Mouse (Mus musculus) megakaryocyte, embryonic 14.5 days (primary cell): ENCODE data around the gene Fgfr2. TPM values are rescaled to one million over a fixed set of nuclear protein-coding genes. Genes with fewer than 3 reads are reported as not detected.

Source experiments
- H3K27me3 ChIP-seq: replicated peaks from 2 replicates; pipeline ENCODE3; 2012; ENCODE audit warnings: inconsistent platforms
- H3K36me3 ChIP-seq: replicated peaks from 2 replicates; pipeline ENCODE3; 2012; ENCODE audit warnings: low read length, inconsistent platforms, mixed read lengths
- H3K4me1 ChIP-seq: 2 replicates; pipeline ENCODE4 v1.6.1; 2012; ENCODE audit warnings: inconsistent platforms
- H3K4me3 ChIP-seq: replicated peaks from 2 replicates; pipeline ENCODE3; 2012; ENCODE audit warnings: moderate library complexity, mild to moderate bottlenecking, inconsistent platforms
- H3K9me3 ChIP-seq: 2 replicates; pipeline ENCODE4 v1.6.1; 2012; ENCODE audit warnings: inconsistent platforms
- FLI1 ChIP-seq: IDR thresholded peaks from 2 replicates; pipeline ENCODE4 v1.6.1; 2012; ENCODE audit warnings: low read length, inconsistent platforms, mixed read lengths
- GATA1 ChIP-seq: IDR thresholded peaks from 3 replicates; pipeline ENCODE4 v1.6.1; 2012; ENCODE audit warnings: mixed read lengths, low read length, inconsistent platforms, borderline replicate concordance
- polyA plus RNA-seq: library from polyadenylated mRNA; stranded (reverse); fragments of >175 nt; gene quantifications from 2 replicates; pipeline ENCODE4 v1.2.3, GENCODE M21; 2012; ENCODE audit warnings: low replicate concordance; ENCODE audit not compliant: insufficient read depth

Fgfr2 gene
- polyA plus RNA-seq, 1 experiment: 0.45 TPM

GRCm38 (mm10) chr7:131575246-131575645 is 1547.9 kb downstream of the Fgfr2 start:
- peaks cover 59% of the 10 kb centered on the region for H3K36me3 ChIP-seq

DNA sequence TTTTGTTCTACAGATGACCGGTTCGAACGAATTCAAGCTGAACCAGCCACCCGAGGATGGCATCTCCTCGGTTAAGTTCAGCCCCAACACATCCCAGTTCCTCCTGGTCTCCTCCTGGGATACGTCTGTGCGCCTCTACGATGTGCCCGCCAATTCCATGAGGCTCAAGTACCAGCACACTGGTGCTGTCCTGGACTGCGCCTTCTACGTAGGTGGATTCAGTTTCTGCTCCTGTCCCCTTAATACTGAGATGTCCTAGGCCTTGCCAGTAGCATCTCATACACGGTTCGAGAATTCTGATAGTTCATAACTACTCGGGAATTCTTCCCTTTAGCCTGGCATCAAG is 1562.5 kb downstream of the Fgfr2 start:
- TF ChIP-seq GATA1: no peak
- peaks cover 40% of the 10 kb centered on the region for H3K36me3 ChIP-seq
- peaks cover 31% of the 10 kb centered on the region for H3K27me3 ChIP-seq
- H3K4me1 ChIP-seq: peaks cover 42% of the 10 kb centered on the region
- H3K9me3 ChIP-seq: no peaks in the 10 kb centered on the region
- H3K4me3 ChIP-seq: peak overlapping the region; percentile 99

More at GRCm38 (mm10) chr7:131575246-131575645, 1547.9 kb downstream of the Fgfr2 start:
- no peaks in the 10 kb centered on the region for H3K9me3 ChIP-seq
- H3K4me1 ChIP-seq: no peaks in the 10 kb centered on the region
- H3K4me3 ChIP-seq: no peak overlapping the region
- no peaks in the 10 kb centered on the region for H3K27me3 ChIP-seq
- TF ChIP-seq FLI1: no peak
- no peak for TF ChIP-seq GATA1

DNA sequence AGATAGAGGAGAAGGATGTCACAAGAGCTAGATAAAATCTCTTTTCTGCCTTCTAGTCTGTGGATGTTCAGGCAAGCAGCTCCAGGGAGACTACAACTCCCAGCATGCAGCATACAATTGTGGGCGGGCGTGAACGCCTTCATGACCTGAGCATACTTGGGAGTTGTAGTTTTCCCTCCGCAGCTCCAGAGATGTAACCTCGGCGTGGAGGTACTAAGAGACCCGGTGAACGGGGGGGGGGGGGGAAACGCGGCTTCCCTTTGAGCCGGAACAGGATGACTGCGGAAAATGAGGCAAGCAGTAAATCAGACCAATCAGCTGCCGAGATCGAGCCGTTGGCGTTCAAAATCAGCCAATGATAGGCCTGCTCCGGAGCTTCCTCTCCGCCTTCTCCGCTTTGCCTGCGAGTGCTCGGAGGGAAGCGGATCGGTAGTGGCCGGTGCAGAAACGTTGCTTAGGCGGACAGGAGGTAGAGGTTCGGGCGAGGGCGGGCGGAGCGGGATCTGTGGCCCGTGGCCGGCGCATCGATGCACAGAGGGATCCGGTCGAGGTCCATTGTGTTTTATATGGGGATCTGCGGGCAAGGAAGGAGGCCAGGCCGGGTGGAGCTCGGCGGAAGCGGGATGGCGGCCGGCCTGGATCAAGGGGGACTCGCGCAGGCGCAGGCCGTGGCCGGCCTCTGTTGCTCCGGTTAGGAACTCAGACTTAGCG is 1563.0 kb downstream of the Fgfr2 start, which contains the start of gene Bub3:
Gene Bub3 (plus strand): TSS at position 237 of the 711 bp plus-strand sequence.
- Histone ChIP-seq H3K4me3 (peak within 1 kb of the TSS; percentile 99), H3K9me3 (no peaks in the 10 kb centered on the region), H3K27me3 (peaks cover 36% of the 10 kb centered on the region), H3K36me3 (peaks cover 34% of the 10 kb centered on the region), H3K4me1 (peaks cover 47% of the 10 kb centered on the region)
- no peak for TF ChIP-seq FLI1
- no peak for TF ChIP-seq GATA1

- no peaks in the 10 kb centered on the region for H3K9me3 ChIP-seq
- H3K4me1 ChIP-seq: peaks cover 62% of the 10 kb centered on the region
- H3K27me3 ChIP-seq: peaks cover 60% of the 10 kb centered on the region
- no peak for TF ChIP-seq GATA1
- TF ChIP-seq FLI1: no peak
- peaks cover 11% of the 10 kb centered on the region for H3K36me3 ChIP-seq
- no peak overlapping the region for H3K4me3 ChIP-seq
These were observed 1565.4 kb downstream of the Fgfr2 start for GRCm38 (mm10) chr7:131557751-131558150.

DNA sequence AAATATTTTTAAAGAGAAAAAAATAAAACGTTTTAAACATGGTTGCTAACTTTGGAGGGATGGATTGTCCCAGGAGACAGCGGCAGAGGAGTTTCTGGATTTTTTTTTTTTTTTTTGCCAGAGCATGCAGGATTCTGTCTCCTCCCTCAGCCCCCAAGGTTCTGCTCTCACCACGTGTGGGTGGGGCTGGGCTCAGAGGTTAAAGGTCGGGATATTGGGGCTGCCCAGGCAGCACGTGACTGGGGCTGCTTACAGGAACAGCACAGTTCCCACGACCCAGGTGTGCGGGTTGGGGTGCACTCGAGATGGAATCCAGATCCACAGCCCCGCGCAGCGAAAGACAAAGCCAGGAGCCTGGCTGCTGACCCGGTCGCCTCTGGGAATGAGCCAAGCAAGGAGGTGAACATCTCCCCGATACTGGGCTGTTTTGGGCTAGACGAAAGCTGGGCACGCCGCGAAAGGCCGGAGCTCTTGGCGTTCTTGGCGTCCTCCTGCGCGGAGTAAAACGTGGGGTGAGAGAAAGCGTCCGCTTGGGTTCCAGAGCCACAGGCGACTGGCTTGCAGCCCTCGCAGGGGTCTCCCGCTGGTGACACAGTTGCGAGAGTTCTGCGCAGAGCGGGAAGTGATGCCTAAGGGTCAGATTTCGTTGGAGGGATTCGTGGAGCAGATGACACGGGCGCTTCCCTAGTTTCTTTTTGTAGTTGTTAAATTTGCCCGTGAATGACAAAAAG is 1566.4 kb downstream of the Fgfr2 start:
- TF ChIP-seq GATA1 (no peak), FLI1 (no peak)
- Histone ChIP-seq H3K36me3 (peaks cover under 1% of the 10 kb centered on the region), H3K9me3 (no peaks in the 10 kb centered on the region), H3K4me1 (peaks cover 62% of the 10 kb centered on the region), H3K27me3 (peaks cover 70% of the 10 kb centered on the region), H3K4me3 (peak overlapping the region; percentile 78)

DNA sequence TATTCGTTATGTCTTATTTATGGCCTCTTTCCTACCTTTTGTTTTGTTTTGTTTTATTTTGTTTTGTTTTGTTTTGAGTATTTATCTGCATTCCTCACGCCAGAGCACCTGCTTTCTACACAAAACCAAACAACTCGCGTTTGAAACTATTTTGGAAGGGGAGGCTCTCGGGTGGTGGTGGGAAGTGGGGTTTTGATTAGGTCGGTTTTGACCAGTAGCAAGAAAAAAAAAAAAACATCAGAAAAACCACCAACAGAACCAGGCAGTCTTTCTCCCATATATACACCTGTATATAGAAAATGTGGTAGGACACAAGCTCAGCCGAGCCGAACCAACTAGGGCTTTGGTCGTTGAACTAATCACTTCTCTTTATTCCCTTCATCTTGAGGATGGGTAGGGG is 1567.0 kb downstream of the Fgfr2 start:
- Histone ChIP-seq H3K9me3 (no peaks in the 10 kb centered on the region), H3K4me3 (no peak overlapping the region), H3K4me1 (peaks cover 65% of the 10 kb centered on the region), H3K27me3 (peaks cover 76% of the 10 kb centered on the region), H3K36me3 (no peaks in the 10 kb centered on the region)
- no peak for TF ChIP-seq GATA1
- TF ChIP-seq FLI1: no peak

DNA sequence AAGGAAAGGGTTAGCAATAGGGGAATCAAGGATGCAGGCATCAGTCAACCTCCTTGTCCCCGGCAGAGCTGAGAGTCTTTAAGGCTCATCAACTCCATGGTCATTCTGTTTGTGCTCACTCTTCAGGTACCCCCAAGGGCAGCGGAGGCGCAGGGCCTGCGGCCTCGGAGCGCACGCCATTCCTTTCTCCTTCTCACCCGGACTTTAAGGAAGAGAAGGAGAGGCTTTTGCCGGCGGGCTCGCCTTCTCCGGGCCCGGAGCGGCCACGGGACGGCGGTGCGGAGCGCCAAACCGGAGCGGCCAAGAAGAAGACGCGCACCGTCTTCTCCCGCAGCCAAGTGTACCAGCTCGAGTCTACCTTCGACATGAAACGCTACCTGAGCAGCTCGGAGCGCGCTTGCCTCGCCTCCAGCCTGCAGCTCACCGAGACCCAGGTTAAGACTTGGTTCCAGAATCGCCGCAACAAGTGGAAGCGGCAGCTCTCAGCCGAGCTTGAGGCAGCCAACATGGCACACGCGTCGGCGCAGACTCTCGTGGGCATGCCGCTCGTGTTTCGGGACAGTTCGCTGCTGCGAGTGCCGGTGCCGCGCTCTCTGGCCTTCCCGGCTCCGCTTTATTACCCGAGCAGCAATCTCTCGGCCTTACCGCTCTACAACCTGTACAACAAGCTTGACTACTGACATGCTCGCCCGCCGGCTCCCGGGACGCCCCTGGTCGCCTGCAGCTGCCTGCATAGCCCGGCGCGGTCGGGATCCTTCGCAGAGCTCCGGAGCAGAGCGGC is 1567.7 kb downstream of the Fgfr2 start:
- Histone ChIP-seq H3K36me3 (no peaks in the 10 kb centered on the region), H3K4me1 (peaks cover 64% of the 10 kb centered on the region), H3K9me3 (0 out of 2 replicates have a peak, but pooled peaks cover 3% of the 10 kb centered on the region), H3K4me3 (peak overlapping the region; percentile 90), H3K27me3 (peaks cover 83% of the 10 kb centered on the region)
- TF ChIP-seq GATA1 (no peak), FLI1 (no peak)

DNA sequence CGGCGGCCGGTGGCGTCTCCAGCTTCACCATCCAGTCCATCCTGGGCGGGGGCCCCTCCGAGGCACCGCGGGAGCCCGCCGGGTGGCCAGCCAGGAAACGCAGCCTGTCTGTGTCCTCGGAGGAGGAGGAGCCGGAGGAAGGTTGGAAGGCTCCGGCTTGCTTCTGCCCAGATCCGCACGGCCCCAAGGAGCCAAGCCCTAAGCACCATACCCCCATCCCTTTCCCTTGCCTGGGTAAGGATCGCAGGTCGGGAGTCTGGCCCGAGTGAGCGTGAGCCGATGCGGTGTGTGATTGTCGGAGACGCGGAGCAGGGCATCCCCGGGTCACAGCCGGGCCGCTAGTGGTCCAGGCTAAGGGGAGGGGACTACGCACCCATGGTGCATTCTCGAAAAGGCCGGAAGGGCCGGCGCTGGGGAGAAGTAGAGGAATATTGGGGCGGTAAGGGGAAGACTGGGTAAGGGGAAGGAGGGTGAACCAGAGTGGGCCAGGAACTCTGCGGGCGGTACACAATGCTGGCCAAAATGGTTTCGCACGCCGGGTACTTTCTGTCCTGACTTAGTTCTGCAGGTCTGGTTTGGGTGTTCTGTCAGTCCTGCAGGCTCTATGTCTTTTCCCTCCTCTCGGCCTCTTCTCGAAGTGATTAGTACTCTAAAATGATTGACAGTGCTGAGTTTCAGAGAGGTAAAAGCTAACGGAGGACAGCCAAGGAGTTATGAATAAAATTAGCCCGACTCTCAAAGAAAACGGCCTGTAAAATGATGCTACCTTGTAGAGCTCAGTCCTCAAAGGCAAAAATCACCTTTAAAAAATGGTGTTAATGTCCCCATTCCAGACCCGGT is 1568.6 kb downstream of the Fgfr2 start:
- Histone ChIP-seq H3K4me3 (peak overlapping the region; percentile 91), H3K27me3 (peaks cover 92% of the 10 kb centered on the region), H3K4me1 (peaks cover 67% of the 10 kb centered on the region), H3K9me3 (peaks cover 6% of the 10 kb centered on the region; the same call in 1 of the 2 replicates), H3K36me3 (no peaks in the 10 kb centered on the region)
- no peak for TF ChIP-seq GATA1

DNA sequence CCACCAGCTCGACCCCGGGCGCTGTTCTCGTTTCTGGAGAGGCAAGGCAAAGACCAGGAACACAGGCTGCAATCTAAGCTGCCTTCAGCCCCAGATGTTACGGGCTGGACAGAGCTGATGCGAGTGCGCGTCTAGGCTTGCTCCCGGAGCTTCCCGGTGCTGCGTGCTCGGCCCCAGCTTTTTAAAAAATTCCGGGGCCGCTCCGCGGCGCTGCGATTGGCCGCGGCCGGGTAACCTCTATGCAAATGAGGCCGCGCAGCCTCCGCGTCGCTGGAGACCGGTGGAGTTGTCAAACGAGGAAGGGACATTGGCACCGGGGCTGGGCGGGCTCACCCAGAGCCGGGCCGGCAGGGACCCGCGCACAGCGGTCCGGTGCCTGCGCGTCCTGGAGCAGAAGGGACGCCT is 1569.4 kb downstream of the Fgfr2 start:
- no peak for TF ChIP-seq GATA1
- TF ChIP-seq FLI1: no peak
- H3K4me1 ChIP-seq: peaks cover 71% of the 10 kb centered on the region
- H3K4me3 ChIP-seq: peak overlapping the region; percentile 91

More for the DNA sequence above, 1569.4 kb downstream of the Fgfr2 start:
- H3K9me3 ChIP-seq: peaks cover 6% of the 10 kb centered on the region; the same call in 1 of the 2 replicates
- no peaks in the 10 kb centered on the region for H3K36me3 ChIP-seq
- peaks cover 99% of the 10 kb centered on the region for H3K27me3 ChIP-seq
